27 mouse cellular contexts compared by ENCODE assay signal in genomic region chr9:50674771-50675170, GRCm38 (mm10). TPM values are rescaled to one million over a fixed set of nuclear protein-coding genes. Genes with fewer than 3 reads are reported as not detected.
DNase-seq lines count a peak whose midpoint lies in the region; ATAC-seq and TF ChIP-seq lines count a peak whose summit lies in the region.
"Had no signal": no experiment of that assay in that cellular context is flagged by ENCODE, and none has a peak within 500 bp of the region (broad histone marks: within the 10 kb centered on the region; RNA-seq: fewer than 3 reads in every experiment).

No protein-coding gene starts in this region.

- no peak overlapping the region for H3K9ac ChIP-seq in heart, adult 2 months (ENCODE audit: low read depth, low read length)
- no peak overlapping the region for H3K9ac ChIP-seq in lung, embryonic 14.5 days
- H3K9ac ChIP-seq in ES-Bruce4 (ENCODE audit: low read depth, poor library complexity, severe bottlenecking) = no peak overlapping the region
- no peak overlapping the region for H3K9ac ChIP-seq in forebrain, embryonic 16.5 days (replicated peaks; ENCODE audit: low read depth, low read length)
- H3K9ac ChIP-seq: embryonic facial prominence, embryonic 13.5 days; forebrain, postnatal 0 days; heart, embryonic 12.5 days; hindbrain, embryonic 15.5 days; liver, embryonic 15.5 days had no signal

- no peak overlapping the region for H3K4me3 ChIP-seq in heart, adult 2 months
- H3K4me3 ChIP-seq in lung, embryonic 14.5 days (ENCODE audit: low read depth, low read length) = no peak overlapping the region
- no peak overlapping the region for H3K4me3 ChIP-seq in ES-Bruce4 (ENCODE audit: low read depth, low read length)
- H3K4me3 ChIP-seq in bone marrow, adult 2 months (replicated peaks; ENCODE audit: control insufficient read depth, low read depth, low read length) = no peak overlapping the region
- no peak overlapping the region for H3K4me3 ChIP-seq in forebrain, embryonic 16.5 days (replicated peaks; ENCODE audit: low read length)
- H3K4me3 ChIP-seq: embryonic facial prominence, embryonic 13.5 days; heart, embryonic 12.5 days; hindbrain, embryonic 15.5 days; left cerebral cortex, adult 2 months; limb, embryonic 10.5 days; liver, embryonic 15.5 days had no signal

- H3K27ac ChIP-seq in heart, adult 2 months = no peak overlapping the region
- no peak overlapping the region for H3K27ac ChIP-seq in lung, embryonic 14.5 days (ENCODE audit: low read depth)
- H3K27ac ChIP-seq in ES-Bruce4 (ENCODE audit: insufficient read depth, low read length) = no peak overlapping the region
- H3K27ac ChIP-seq in bone marrow, adult 2 months (ENCODE audit: control insufficient read depth, insufficient read depth, low read depth, low read length, poor library complexity) = no peak overlapping the region
- H3K27ac ChIP-seq in forebrain, embryonic 16.5 days (ENCODE audit: low read length) = no peak overlapping the region
- H3K27ac ChIP-seq: embryonic facial prominence, embryonic 13.5 days; hindbrain, embryonic 15.5 days; left cerebral cortex, adult 2 months; limb, embryonic 10.5 days; liver, embryonic 15.5 days had no signal

- H3K79me2 ChIP-seq in heart, adult 2 months (replicated peaks; ENCODE audit: control insufficient read depth, insufficient read depth, low read length) = no peaks in the 10 kb centered on the region

- no peaks in the 10 kb centered on the region for H3K4me1 ChIP-seq in heart, adult 2 months (ENCODE audit: control insufficient read depth, insufficient read depth, low read length)
- no peaks in the 10 kb centered on the region for H3K4me1 ChIP-seq in lung, embryonic 14.5 days (ENCODE audit: insufficient read depth)
- H3K4me1 ChIP-seq in ES-Bruce4 (ENCODE audit: control insufficient read depth, insufficient read depth, low read length) = no peaks in the 10 kb centered on the region
- no peaks in the 10 kb centered on the region; the same call in 1 of the 2 replicates for H3K4me1 ChIP-seq in bone marrow, adult 2 months (ENCODE audit: control insufficient read depth, insufficient read depth, low read length)
- H3K4me1 ChIP-seq in forebrain, embryonic 16.5 days (replicated peaks; ENCODE audit: control insufficient read depth, insufficient read depth, low read length) = no peaks in the 10 kb centered on the region
- H3K4me1 ChIP-seq: embryonic facial prominence, embryonic 13.5 days; heart, embryonic 12.5 days; hindbrain, embryonic 15.5 days; limb, embryonic 10.5 days; liver, embryonic 15.5 days had no signal

- intact Hi-C loops in heart, adult 2 months (cut with DNase I) = loop anchor here (5.0 kb wide), 1 partner anchor 212 kb away; no protein-coding TSS in a partner anchor
- intact Hi-C loops in heart, postnatal 36 days (cut with DNase I) = no loop called here

- H3K27me3 ChIP-seq in heart, adult 2 months (ENCODE audit: control insufficient read depth, insufficient read depth, low read length) = no peaks in the 10 kb centered on the region
- H3K27me3 ChIP-seq in lung, embryonic 14.5 days (ENCODE audit: insufficient read depth, low read length) = no peaks in the 10 kb centered on the region
- no peaks in the 10 kb centered on the region for H3K27me3 ChIP-seq in ES-Bruce4 (ENCODE audit: control insufficient read depth, insufficient read depth, low read length, poor library complexity, severe bottlenecking)
- no peaks in the 10 kb centered on the region for H3K27me3 ChIP-seq in forebrain, embryonic 16.5 days (replicated peaks; ENCODE audit: control insufficient read depth, insufficient read depth, low read length)
- H3K27me3 ChIP-seq: embryonic facial prominence, embryonic 13.5 days; heart, embryonic 12.5 days; hindbrain, embryonic 15.5 days; liver, embryonic 15.5 days had no signal

- no peaks in the 10 kb centered on the region; the same call in 1 of the 2 replicates for H3K36me3 ChIP-seq in heart, adult 2 months (ENCODE audit: control insufficient read depth, insufficient read depth, low read length)
- H3K36me3 ChIP-seq in lung, embryonic 14.5 days (ENCODE audit: insufficient read depth) = no peaks in the 10 kb centered on the region
- no peaks in the 10 kb centered on the region for H3K36me3 ChIP-seq in ES-Bruce4 (ENCODE audit: control insufficient read depth, insufficient read depth, low read length, poor library complexity, severe bottlenecking)
- peaks cover 5% of the 10 kb centered on the region for H3K36me3 ChIP-seq in forebrain, embryonic 16.5 days (ENCODE audit: control insufficient read depth, insufficient read depth)

- 0 out of 2 replicates have a peak, but pooled peaks have one; percentile 3 for TF ChIP-seq CTCF in heart, adult 2 months (IDR thresholded peaks at IDR 0.05)
- peak; percentile 2; the same call in 1 of the 2 replicates for TF ChIP-seq CTCF in lung, embryonic 14.5 days (IDR thresholded peaks at IDR 0.05; ENCODE audit: low read depth)
- peak; percentile 78 for TF ChIP-seq CTCF in ES-Bruce4 (IDR thresholded peaks at IDR 0.05; ENCODE audit: low read depth, low read length)
- TF ChIP-seq CTCF in bone marrow, adult 2 months (IDR thresholded peaks at IDR 0.05; ENCODE audit: control insufficient read depth, insufficient read depth, low read length) = peak; percentile 16; the same call in 1 of the 2 replicates

- H3K9me3 ChIP-seq in lung, embryonic 14.5 days (ENCODE audit: low read depth, low read length) = no peaks in the 10 kb centered on the region
- no peaks in the 10 kb centered on the region for H3K9me3 ChIP-seq in ES-Bruce4 (replicated peaks; ENCODE audit: control insufficient read depth, insufficient read depth, low read length, poor library complexity, severe bottlenecking)
- no peaks in the 10 kb centered on the region for H3K9me3 ChIP-seq in forebrain, embryonic 16.5 days (ENCODE audit: control insufficient read depth, low read length)
- H3K9me3 ChIP-seq: embryonic facial prominence, embryonic 13.5 days; heart, embryonic 12.5 days; hindbrain, embryonic 15.5 days; limb, embryonic 10.5 days; liver, embryonic 15.5 days had no signal

- no peak overlapping the region for H3K4me2 ChIP-seq in lung, embryonic 14.5 days
- no peak overlapping the region for H3K4me2 ChIP-seq in forebrain, embryonic 16.5 days (ENCODE audit: low read length)
- H3K4me2 ChIP-seq: embryonic facial prominence, embryonic 13.5 days; heart, embryonic 12.5 days; hindbrain, embryonic 15.5 days; liver, embryonic 15.5 days had no signal

- ATAC-seq in lung, embryonic 14.5 days (ENCODE audit: insufficient read depth) = no peak
- ATAC-seq in forebrain, embryonic 16.5 days = no peak
- ATAC-seq: activated CD4-positive, CD25-positive, alpha-beta regulatory T cell, adult 4 months; forebrain, postnatal 0 days; intestine, embryonic 16.5 days; midbrain, embryonic 16.5 days had no signal

- TF ChIP-seq EP300 in heart, adult 2 months (IDR thresholded peaks at IDR 0.05; ENCODE audit: insufficient read depth, low read depth, low read length) = no peak
- TF ChIP-seq EP300 in ES-Bruce4 (IDR thresholded peaks at IDR 0.05; ENCODE audit: insufficient read depth, low read depth, low read length) = no peak

- no peak for DNase-seq in heart, adult 2 months
- DNase-seq in heart, postnatal 36 days = no peak
- DNase-seq in lung, embryonic 14.5 days = no peak
- no peak for DNase-seq in lung, postnatal 10 days
- no peak for DNase-seq in adrenal gland, adult 8-10 months
- DNase-seq: adrenal gland, postnatal 25 days; B cell, adult 2 months; cerebellum, adult 11-12 months; cerebellum, postnatal 14 days; forebrain, postnatal 0 days; heart, postnatal 14 days; kidney, postnatal 14 days; layer of hippocampus, adult 9-11 months; lung, postnatal 36 days; right cerebral cortex, postnatal 14 days had no signal

- TF ChIP-seq POLR2A in heart, adult 2 months (IDR thresholded peaks at IDR 0.05; ENCODE audit: insufficient read depth, low read depth, low read length) = no peak
- no peak for TF ChIP-seq POLR2A in ES-Bruce4 (IDR thresholded peaks at IDR 0.05; ENCODE audit: insufficient read depth, low read length)
- no peak for TF ChIP-seq POLR2A in bone marrow, adult 2 months (IDR thresholded peaks at IDR 0.05; ENCODE audit: borderline replicate concordance, control insufficient read depth, low read depth, low read length)

- WGBS in heart, adult 2 months = 27% methylated on average over 1 of the region's 1 CpGs
- 25% methylated on average over 1 of the region's 1 CpGs for WGBS in lung, embryonic 14.5 days
- 16% methylated on average over 1 of the region's 1 CpGs for WGBS in bone marrow, adult 2 months
- 36% methylated on average over 1 of the region's 1 CpGs for WGBS in forebrain, embryonic 16.5 days

RNA-seq across cellular contexts. Expression of gene Dlat, which starts 15.2 kb away (rescaled TPM):
- 100 to 1,000 TPM; 364 to 415 TPM for total RNA-seq in heart, adult 2 months (2021)
- polyA plus RNA-seq in heart, adult 2 months (2012; rRNA removed) = 175 and 243 TPM in 2 replicates
- total RNA-seq in heart, postnatal 36 days (2021) = 100 to 1,000 TPM; 399 to 460 TPM
- polyA plus RNA-seq in lung, embryonic 14.5 days (2014; fragmentation: Nextera tagmentation; extraction: Ambion mirVana) = 53.7 and 55.3 TPM in 2 replicates
- 68.3 and 68.4 TPM in 2 replicates for polyA plus RNA-seq in ES-Bruce4 (2011; ENCODE audit: insufficient read depth, insufficient read length, low read depth, missing spikeins)
- polyA plus RNA-seq in bone marrow, adult 2 months (2011; ENCODE audit: insufficient read depth, insufficient read length, low replicate concordance, missing spikeins) = 13.0 and 13.8 TPM in 2 replicates
- 100 to 1,000 TPM in 2 of 4 experiments, 10 to 100 TPM in 2; 71.5 to 123 (median 102) TPM for total RNA-seq in adrenal gland, adult 8-10 months (2022)
- 43.4 and 44.3 TPM in 2 replicates for polyA plus RNA-seq in forebrain, embryonic 16.5 days (2015; fragmentation: Nextera tagmentation; extraction: Ambion mirVana)

RNA-seq across cellular contexts. Expression of gene Nkapd1, which starts 57.5 kb away (rescaled TPM):
- total RNA-seq in heart, adult 2 months (2021) = 10 to 100 TPM; 11.9 to 13.2 TPM
- 3.1 and 4.6 TPM in 2 replicates for polyA plus RNA-seq in heart, adult 2 months (2012; rRNA removed)
- total RNA-seq in heart, postnatal 36 days (2021) = 10 to 100 TPM; 13.0 to 16.5 TPM
- polyA plus RNA-seq in lung, embryonic 14.5 days (2014; fragmentation: Nextera tagmentation; extraction: Ambion mirVana) = 21.9 and 25.2 TPM in 2 replicates
- 40.4 and 46.9 TPM in 2 replicates for polyA plus RNA-seq in ES-Bruce4 (2011; ENCODE audit: insufficient read depth, insufficient read length, low read depth, missing spikeins)
- 6.1 and 13.0 TPM in 2 replicates for polyA plus RNA-seq in bone marrow, adult 2 months (2011; ENCODE audit: insufficient read depth, insufficient read length, low replicate concordance, missing spikeins)
- 10 to 100 TPM; 16.8 to 24.3 (median 22.4) TPM for total RNA-seq in adrenal gland, adult 8-10 months (2022)
- polyA plus RNA-seq in forebrain, embryonic 16.5 days (2015; fragmentation: Nextera tagmentation; extraction: Ambion mirVana) = 19.7 and 20.6 TPM in 2 replicates

RNA-seq across cellular contexts. Expression of gene Pih1d2, which starts 57.6 kb away (rescaled TPM):
- total RNA-seq in heart, adult 2 months (2021) = under 1 TPM in 1 of 2 experiments, not detected in 1; 0.31 TPM
- 0.50 and 0.66 TPM in 2 replicates for polyA plus RNA-seq in heart, adult 2 months (2012; rRNA removed)
- total RNA-seq in heart, postnatal 36 days (2021) = under 1 TPM in 1 of 2 experiments, not detected in 1; 0.65 TPM
- polyA plus RNA-seq in lung, embryonic 14.5 days (2014; fragmentation: Nextera tagmentation; extraction: Ambion mirVana) = 3.8 and 4.5 TPM in 2 replicates
- 5.6 and 7.3 TPM in 2 replicates for polyA plus RNA-seq in ES-Bruce4 (2011; ENCODE audit: insufficient read depth, insufficient read length, low read depth, missing spikeins)
- 2.5 TPM in 1 of 2 replicates, not detected in the other for polyA plus RNA-seq in bone marrow, adult 2 months (2011; ENCODE audit: insufficient read depth, insufficient read length, low replicate concordance, missing spikeins)
- total RNA-seq in adrenal gland, adult 8-10 months (2022) = 1 to 10 TPM; 2.5 to 3.5 (median 3.0) TPM
- 2.7 and 4.1 TPM in 2 replicates for polyA plus RNA-seq in forebrain, embryonic 16.5 days (2015; fragmentation: Nextera tagmentation; extraction: Ambion mirVana)

Comparison
In these comparisons a context has a peak if more than half of its experiments do, and no peak if none do; other contexts are left out.
1. CTCF ChIP-seq: peak in every context shown above with its lines; median percentile 78 in ES-Bruce4; 16 in bone marrow, adult 2 months; 3 in heart, adult 2 months; 2 in lung, embryonic 14.5 days.